Mouse (Mus musculus) CH12.LX (cell line): ENCODE data around the gene Gpr142.

ENCODE experiments used
- CTCF ChIP-seq, 2 experiments: IDR thresholded peaks in 1 of 2; conservative IDR thresholded peaks in 1 of 2; 2 replicates each; pipeline ENCODE4 v1.5.1; 2011 to 2012; ENCODE audit warnings: low read depth in 2 of 2, low read length in 2 of 2, improper control_type of control experiment in 1 of 2, inconsistent platforms in 1 of 2, mild to moderate bottlenecking in 1 of 2, moderate library complexity in 1 of 2
- NELFE ChIP-seq: IDR thresholded peaks from 2 replicates; pipeline ENCODE4 v1.6.1; 2011; ENCODE audit warnings: low read depth, low read length, improper control_type of control experiment
- ZMIZ1 ChIP-seq: IDR thresholded peaks from 2 replicates; pipeline ENCODE4 v1.6.1; 2012; ENCODE audit warnings: low read depth, mild to moderate bottlenecking, inconsistent platforms, low read length, improper control_type of control experiment
- ZNF384 ChIP-seq: IDR thresholded peaks from 2 replicates; pipeline ENCODE4 v1.6.1; 2012; ENCODE audit warnings: low read depth, low read length, improper control_type of control experiment, inconsistent platforms

- TF ChIP-seq ZMIZ1 = no peak
- TF ChIP-seq NELFE = no peak
- TF ChIP-seq ZNF384 = no peak
- no peak for TF ChIP-seq CTCF (conservative IDR thresholded peaks at IDR 0.05 in 1 of 2, IDR thresholded peaks at IDR 0.05 in 1 of 2; ENCODE audit: low read depth in 2 of 2, low read length in 2 of 2)
These were observed 31.0 kb downstream of the Gpr142 start for GRCm38 (mm10) chr11:114829499-114830432.
